Mouse (Mus musculus) ES-Bruce4 (cell line): ENCODE results near the gene Serp1.

Source experiments
- CTCF ChIP-seq: IDR thresholded peaks from one replicate; pipeline ENCODE4 v1.8.1; 2011; ENCODE audit warnings: low read depth, low read length
- POLR2A ChIP-seq: IDR thresholded peaks from one replicate; pipeline ENCODE4 v1.8.1; 2011; ENCODE audit warnings: low read length; ENCODE audit not compliant: insufficient read depth

- TF ChIP-seq CTCF (no peak), POLR2A (no peak)
Measured at GRCm38 (mm10) chr3:58520286-58520685, 5.4 kb downstream of the Serp1 start.
